Mouse (Mus musculus) frontal cortex, postnatal 10 days (tissue): Measurements from ENCODE around the gene Pak6.

Experiments
- DNase-seq, 2 experiments: peaks; one replicate each; pipeline ENCODE4 v3.0.0; 2022; ENCODE audit warnings: low spot score in 2 of 2, mixed read lengths in 1 of 2

Pak6 gene

DNA sequence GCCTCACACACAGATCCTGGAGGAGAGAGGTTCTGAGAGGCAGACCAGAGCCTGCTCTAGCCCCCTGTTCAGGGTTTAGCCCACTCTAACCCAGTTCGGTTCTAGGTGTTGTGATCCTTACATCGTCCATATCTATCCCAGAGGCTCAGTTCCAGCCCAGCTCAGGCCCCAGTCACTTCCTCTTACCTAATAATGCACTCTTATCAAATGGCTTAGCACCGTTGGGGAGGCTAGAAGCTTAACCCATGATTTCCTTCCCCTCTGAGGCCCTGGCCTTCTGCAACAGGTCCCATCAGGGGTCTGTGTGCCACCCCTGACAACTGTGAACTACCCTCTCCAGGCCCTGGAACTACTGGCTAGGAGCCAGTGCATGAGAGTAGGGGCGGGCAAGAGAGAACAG is 66.1 kb downstream of the Pak6 start:
- no peak for DNase-seq

DNA sequence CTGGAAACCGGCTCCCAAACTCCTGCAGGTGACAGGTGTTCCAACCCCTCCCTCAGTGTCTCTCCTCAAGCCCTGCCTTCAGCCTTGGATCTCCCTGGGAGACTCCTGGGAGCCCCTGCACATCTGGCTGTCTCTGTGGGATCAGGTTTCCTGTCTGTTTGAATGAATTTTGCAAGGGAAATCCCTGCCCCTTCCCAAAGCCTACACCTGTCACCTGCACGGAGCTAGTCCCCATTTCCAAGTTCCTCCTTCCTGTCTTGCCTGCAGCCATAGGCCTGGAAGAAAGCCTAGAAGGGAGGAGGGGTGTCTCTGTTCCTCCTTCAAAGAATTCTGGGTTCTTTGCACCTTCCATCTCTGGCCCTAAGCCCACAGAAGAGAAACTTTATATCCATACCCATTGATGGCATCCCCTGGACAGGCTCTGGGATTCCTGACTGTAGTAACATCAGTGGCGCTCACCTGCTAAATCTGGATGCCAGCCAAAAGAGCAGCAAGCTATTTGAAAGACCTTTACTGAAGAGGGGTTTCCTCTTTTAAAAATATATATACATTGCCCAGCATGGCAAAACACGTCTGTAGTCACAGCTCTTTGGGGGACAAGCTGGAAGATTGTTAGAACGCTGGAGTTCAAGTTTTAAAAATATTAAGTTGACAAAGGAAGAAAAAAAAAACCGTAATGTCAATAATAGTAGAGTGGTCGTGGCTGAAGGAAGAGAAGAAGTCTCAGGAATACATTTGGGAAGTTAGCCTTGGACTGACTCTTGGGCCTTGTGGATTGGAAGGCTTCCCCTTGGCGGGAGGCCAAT is 66.9 kb downstream of the Pak6 start:
- no peak for DNase-seq

DNA sequence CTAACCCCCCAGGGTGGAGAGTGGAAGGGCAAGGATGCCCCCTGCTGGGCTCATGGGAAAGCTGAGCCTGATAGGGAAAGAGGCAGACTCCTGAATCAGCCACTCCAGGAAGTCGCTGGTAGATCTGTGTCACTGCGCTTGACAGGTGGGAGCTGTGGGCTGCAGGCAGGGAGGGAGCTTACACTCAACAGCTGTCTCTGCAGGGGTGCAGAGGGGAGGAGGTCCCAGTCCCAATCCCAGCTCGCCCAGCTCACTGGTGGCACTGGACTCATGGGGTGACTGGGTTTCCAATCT is 67.5 kb downstream of the Pak6 start:
- DNase-seq = peak; percentile 66 to 73

DNA sequence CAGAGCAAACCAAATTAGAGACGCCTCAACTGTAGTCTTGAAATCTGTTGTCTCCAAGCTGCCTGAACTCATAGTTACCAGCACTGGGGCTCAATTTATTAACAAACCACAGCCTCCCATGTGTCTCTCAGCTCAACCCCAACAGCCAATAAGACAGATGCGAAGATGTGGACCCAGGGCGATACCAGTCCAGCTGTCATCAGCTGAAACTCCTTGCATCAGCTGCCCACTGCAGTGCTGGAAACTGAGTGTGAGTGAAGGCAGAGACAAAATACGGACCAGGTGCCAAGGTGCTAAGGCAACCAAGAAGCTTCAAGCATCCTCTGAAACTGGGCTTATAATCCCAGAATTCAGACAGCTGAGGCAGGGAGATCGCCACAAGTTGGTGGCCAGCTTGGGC is 68.9 kb downstream of the Pak6 start:
- DNase-seq = no peak

DNA sequence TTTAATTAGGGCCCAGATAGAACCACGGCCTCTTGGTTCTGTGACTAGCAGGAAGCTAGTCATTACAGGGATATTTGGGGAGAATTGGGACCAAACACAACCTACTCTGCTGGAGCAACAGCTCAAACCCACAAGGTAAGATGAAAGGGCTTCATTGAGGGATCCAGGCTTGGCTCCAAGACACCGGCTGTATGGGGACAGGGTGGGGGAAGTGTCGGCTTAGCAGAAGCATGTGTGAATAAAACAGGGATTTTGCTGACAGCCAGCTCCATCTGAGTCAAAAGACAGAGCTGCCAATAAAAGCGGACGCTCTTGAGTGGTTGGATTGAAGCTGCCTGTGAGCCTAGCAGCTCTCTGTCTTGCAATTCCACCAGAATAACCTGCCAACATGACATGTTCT is 70.2 kb downstream of the Pak6 start:
- no peak for DNase-seq

DNA sequence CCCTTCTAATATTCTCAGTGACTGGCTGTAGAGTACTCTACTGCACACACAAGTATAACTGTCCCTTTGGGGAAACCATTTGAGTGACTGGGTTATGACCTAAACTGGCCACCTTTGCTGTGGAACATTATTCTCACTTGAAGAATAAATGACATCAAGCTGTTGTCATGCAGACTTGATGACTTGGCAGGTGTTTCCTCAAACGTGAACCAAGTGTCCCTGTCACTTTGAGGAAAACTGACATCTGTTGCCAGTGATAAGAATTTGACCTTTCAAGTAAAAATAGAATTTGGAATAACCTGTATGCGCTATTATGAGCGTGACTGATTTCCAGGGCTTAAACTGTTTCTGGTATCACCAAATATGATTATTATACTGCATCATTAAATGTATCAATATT is 77.2 kb downstream of the Pak6 start:
- DNase-seq = no peak

DNA sequence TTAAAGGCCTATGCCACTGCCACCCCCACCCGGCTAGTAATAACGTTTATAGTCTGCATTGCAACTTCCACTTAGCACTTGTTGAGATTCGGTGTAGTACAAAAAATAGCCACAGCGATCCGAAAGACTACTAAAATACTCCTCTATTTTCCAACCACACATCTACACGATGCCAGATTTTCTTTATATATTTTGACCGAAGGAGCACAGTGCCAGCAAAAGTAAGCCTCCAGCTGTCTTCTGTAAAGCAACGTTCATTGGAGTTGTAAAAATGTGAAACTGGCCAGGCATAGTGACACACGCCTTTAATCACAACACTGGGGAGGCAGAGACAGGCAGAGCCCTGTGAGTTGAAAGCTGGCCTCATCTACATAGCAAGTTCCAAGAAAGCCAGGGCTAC is 78.1 kb downstream of the Pak6 start:
- DNase-seq = no peak

DNA sequence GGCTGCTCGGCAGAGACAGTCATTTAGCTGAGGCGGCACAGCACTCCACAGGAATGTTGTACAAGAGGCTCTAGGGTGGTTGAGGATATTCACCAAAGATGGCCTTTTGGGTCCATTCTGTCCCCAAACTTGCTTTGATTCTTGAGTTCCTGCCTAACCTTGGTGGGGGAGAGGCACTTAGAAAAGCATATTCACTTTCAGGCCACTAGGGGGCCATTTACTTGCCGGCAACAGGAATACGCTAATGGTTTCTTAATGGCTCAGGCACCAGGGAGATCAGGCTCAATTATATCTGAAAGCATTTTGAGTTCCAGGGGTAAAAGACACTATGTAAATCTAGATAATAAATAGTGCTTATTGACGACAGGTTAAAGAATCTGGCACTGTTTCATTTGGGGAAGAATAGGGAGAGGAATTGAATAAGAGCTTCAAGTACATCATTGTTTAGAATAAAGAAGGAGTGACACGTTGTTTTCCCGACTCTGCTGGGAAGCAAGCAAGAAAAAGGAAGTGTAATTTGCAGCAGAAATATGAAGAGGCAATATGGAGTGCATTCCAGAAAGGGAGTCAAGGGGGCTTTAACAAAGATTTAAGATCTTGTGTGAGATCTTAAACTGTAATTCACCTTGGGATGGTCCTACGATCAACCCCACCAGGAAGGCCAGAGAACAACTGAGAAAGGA is 80.3 kb downstream of the Pak6 start:
- DNase-seq = no peak

DNA sequence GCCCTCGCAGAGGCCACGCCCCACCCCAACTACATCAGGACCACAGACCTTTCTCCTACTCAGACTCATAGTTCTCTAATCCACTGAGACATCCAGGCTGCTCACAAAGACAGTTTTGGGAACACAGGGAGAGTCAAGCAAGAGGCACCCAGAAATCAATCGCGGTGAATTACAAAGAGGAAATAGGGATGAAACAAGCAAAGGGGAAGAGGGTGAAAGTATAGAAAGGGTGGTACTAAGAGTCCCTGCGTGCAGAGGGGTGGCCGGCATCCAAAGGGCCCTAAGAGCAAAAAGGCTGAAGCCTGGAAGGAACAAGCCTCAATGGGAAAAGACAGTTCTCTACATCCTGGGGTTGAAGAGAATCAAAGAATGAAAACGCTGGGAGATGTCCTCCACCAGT is 81.5 kb downstream of the Pak6 start:
- no peak for DNase-seq

DNA sequence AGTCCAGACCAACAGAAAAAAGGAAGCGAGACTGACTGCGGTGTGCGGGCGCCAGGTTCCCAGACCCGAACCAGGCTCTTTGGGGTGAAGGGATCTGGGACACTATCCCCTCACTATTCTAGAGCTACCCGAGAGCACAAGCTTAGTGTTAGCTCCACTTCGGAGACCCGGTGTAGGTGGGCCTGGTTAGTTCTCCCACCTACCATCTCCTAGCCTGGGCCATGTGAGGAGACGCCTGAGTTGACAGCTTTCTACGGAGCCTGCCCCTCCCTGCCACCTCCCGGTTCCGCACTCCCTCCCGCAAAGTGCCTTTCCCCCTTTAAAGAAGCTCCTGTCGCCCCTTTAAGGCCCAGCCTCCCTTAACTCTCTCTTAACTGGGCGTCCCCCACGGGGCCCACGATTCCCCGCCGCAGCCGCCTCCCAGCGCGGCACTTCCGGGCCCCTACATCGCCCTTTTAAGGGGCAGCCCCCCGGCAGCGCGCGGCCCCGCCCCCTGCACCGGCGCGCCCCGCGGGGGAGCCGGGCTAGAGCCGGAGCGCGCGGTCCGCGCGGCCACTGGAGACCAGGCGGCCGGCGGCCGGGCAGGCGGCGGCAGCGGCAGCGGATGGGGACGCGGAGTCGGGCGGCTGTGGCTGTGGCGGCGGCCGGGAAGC is 82.3 kb downstream of the Pak6 start, which contains the start of gene Inafm2:
Inafm2 (plus strand) TSS at position 527 of the 653 bp plus-strand sequence.
- peak; percentile 90 to 91 for DNase-seq

DNA sequence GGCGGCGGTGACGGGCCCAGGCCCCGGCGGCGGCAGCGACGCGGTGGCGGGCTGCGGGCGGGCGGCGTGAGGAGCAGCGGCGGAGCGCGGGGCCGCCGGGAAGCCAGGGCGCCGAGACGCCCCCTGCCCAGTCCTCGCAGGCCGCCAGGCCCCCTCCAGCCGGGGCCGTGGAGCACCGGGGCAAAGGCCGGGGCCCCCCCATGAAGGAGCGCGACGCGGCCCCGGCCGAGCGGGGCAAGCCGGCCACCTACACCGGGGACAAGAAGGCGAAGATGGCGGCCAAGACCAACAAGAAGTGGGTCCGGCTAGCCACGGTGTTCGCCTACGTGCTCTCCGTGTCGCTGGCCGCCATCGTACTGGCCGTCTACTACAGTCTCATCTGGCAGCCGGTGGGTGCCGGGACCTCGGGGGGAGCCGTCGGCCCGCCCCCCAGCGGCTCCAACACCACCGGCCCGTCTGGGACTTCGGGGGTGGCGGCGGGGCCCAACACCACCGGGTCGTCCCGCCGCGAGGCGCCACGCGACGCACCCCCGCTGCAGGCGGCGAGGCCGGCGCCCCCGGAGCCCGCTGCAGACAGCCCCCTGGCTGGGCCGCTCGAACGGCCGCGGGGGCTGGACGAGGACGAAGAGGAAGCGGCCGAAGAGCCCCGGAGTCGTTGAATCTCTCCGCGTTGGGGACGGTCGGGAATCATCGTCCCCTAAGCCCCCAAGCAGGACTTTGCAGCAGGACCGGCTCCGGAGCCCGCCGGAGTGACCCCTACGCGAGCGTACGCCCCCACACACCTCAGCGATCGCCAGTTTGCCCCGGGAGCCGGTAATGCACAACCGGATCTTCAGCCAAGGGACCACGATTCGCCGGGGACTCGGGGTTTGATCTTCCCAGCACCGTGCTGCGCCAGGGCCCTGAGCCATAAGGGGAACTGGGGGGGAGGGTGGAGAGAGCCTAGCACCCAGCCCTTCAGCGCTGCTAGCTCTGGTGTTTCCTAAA is 83.1 kb downstream of the Pak6 start:
- DNase-seq = no peak

DNA sequence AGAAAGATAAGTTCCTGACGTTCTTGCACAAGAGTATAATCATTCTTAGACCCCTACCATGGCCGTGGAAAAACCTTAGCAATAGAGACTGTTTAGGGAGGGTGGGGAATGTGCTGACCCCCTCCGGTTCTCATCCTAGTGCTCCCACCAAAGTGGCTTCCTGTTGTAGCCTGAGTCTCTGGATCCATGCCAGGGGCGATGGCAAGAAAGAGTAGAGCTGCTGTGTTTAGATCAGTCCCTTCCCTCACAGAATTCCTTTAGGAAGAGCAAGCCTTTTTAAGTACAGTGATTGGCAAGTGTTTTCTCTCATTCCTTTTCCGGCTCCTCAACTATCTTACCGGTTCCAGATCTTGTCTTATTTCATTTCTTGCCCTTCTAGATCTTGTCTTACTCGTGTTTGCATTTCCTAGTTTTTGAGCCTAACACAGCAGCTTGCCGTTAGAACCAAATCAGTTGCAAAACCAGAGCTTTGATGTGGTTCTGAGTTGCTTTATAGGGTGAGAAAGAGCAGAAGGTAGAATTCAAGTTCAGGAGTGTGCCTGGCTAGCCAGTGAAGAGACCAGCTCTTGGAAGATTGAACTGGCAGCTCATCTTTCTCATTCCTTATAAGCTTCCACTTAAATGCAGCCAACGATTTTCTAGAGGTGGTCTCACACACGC is 84.3 kb downstream of the Pak6 start:
- DNase-seq = no peak
